Mouse (Mus musculus) yolk sac, embryonic 10.5 days (tissue): Measurements from ENCODE around the gene Tspan5.

ENCODE experiments used
- DNase-seq: peaks from one replicate; pipeline ENCODE4 v3.0.0-alpha.2; 2017; ENCODE audit warnings: low spot score

Gene Tspan5

DNA sequence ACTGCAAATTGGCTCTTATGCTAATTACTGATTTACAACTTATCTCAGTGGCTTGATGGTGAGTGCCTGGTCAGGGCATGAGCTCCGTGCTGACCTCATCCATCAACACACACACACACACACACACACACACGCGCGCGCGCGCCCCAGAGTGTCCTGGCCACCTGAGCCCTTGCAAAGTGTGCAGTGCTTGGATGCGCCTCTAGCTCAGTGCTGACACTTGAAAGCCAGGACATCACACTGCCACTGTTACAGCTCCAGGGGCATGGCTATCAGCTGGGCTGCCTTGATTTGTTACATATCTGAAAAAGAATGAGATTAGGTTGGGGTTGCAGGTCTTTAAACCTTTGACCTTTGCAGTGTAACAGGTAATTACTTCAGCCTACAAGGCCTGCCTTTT lies 109.9 kb downstream of the Tspan5 start:
- no peak for DNase-seq

DNA sequence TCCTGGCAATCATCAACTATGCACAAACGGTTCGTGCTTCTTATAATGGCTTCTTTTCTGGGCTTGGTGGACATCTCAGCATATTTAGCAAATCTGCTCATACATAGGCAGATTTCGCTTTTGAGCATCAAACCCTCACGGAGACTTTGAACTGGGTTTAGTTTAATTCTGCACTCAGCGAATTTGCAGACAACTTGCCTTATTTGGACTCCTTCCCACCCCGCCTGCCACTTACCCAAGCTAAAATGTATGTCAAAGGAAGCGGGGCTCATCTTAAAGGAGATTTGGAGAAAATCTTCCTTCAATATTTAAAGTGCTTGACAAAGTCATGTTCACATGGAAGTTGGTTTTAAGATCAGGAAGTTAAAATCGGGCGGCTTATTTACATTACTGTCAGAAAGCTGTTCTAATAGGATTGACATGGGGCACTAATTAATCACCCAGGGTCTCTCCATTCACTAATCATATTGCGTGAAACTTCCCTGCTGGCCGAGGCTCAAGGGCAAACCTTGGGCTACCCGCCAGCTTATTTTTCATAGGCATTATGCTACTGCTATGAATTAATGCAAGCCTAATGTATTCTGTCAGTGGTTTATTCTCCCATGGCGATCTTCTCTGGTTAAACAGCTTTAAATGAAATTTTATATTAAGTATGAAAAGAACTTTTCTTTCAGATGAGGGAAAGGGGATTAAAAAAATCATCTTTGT lies 111.1 kb downstream of the Tspan5 start:
- DNase-seq = no peak

DNA sequence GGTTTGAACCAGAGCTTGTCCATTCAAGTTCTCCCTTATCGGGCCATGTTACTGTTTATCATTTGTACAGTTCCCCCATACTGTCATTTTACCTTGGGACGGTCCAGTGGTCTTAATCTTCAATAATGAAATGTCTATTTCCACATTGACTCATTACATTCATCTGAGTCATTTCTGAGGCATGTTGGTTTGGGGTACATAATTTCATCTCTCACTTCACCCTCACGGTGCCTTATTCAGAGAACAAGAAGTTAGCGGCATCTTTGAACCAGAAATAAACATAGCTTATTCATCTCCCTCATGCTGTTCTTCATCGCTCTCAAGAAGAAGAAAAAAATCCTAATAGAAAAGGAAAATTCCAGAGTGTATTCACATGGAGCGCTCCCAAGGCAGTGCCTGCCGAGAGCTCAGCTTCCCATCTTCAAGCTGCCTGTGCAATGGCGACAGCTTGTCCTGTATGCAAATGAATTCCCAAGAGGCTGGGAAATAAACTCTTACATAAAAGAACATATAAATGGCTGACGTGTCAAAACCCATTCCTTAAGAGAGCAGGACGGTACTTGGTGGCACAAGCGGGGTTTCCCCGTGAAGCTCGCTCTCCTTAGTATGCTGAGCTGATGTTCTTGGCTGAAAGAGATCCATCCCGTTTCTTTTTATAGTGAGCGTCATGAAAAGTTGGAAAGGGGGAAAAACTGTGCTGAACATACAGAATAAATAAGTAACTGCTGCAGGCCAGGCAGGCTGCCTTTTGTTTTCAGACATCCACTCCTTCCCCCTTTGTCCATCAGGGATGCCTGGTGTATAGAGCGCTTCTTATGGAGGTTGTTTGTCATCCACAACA lies 112.2 kb downstream of the Tspan5 start:
- DNase-seq = no peak

DNA sequence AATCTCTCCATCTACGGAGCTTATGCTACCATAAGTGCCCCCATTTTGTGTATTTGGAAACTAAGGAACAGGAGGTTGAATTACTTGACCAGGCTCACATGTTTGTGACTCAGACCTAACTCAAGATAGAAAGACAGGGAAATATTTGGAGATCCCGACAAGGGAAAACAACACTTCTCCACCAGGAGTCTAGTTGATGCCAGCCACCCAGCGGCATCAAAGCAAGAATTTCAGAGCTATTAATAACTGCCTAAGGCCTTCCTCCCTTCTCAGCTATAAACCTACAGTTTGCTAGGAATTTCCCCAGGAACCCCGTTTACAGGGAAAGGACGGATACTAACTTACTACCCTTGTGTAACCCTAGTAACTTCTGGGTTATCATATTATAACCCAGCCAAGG lies 113.4 kb downstream of the Tspan5 start:
- DNase-seq = no peak

DNA sequence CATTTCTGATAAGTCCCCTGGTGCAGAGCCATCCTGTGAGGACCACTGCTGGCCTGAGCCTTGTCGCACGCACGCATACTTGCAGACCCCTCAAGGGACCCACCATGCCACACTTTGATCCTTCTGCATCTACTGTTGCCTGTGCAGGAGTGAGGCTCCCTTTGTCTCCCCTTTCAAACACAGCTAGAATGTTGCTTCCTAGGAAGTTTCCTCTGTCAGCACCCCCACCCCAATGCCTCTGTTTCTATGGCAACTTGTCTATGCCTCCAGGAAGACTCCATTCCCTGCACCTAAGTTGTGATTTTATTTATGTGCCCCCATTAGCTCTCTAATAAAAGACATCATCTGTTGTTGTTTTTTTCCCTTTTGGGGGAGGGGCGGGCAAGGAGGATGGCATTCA lies 115.0 kb downstream of the Tspan5 start:
- DNase-seq = no peak

DNA sequence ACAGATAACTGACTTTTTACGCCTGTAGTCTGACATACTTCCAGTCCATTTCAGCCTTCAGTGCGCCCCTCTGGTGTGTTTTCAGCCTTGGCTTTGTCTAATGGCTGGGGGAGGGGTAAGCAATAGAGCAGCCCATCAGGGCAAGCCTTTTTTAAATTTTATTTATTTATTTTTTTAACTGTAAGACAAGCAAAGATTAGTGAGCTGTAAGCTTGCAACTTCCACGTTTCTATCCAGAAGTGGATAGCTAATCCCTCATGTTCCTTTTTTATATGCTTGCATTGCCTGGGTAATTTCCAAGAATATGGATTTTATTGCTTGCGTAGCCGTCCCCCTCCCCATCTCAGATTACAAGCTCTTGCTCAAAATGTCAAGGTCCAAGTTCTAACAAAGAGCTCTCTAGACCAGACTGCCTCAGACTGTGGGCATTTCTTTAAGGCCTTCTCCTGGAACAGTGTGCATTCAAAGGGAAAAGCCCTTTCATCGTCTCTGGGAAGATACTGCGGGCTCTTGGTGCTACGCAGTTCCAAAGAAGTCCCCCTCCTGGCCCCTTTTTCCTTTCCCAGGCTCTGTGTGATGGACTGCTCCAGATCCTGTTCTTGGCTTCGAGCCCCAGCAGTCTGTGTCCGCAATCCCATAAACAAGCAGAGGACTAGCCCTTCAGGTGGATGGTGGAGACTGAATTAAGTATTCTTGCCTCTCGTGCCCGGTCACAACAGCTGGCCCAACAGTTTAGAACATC lies 116.0 kb downstream of the Tspan5 start:
- DNase-seq = no peak

DNA sequence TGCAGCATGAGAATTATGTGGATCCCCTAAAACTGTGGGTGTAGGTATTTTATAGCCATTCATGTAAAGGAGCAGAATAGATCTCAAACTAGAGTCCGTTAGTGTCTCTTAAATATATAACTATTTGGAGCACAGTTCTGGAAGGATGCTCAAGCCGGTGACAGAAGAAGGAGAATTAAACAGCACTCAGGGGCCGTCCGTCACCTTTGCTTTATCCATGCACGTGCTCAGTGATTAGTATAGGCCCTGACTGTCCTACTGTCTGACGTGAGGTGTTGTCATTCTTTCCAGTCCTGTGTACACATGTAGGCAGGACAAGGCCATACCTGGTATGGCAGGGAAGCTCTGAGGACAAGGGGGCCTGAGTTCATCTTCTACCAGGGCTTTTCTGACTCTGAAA lies 116.7 kb downstream of the Tspan5 start:
- DNase-seq = no peak

DNA sequence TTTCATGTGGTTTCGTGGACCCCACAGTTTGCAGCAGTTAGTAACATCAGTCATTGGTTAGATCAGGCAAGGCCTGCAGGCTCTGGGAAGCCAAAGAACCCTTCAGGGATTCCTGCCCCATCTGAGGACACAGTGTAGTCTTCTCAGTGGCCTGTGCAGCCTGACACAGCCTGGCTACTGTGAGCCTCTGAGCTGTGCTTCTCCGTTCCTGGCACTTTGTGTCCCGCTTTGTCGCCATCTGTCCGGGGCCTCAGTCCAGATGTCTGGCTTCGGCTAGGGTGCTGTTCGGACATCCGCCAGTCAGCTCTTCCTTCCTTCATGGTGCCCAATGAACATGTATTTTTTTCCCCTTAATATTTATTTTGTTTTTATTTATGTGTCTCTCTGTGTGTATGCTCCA lies 117.2 kb downstream of the Tspan5 start:
- no peak for DNase-seq

DNA sequence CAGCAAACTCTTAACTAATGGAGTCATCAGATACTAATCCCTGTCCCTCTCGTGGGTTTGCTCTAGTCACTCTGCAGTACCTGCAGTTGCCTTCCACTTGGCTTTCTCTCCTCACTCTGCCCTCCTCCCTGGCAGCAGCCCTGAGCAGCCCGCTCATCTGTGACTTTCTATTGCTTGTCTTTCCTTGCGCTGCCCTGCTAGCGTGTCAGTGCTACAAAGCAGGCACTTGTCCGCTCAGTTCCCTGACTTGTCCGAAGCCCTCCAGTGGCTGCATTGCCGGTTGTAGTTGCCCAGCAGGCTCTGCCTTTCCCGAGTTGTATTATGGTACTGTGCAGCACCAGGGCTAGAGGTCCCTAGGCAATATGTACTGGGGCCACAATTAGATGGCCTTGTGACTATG lies 117.7 kb downstream of the Tspan5 start:
- DNase-seq = no peak

DNA sequence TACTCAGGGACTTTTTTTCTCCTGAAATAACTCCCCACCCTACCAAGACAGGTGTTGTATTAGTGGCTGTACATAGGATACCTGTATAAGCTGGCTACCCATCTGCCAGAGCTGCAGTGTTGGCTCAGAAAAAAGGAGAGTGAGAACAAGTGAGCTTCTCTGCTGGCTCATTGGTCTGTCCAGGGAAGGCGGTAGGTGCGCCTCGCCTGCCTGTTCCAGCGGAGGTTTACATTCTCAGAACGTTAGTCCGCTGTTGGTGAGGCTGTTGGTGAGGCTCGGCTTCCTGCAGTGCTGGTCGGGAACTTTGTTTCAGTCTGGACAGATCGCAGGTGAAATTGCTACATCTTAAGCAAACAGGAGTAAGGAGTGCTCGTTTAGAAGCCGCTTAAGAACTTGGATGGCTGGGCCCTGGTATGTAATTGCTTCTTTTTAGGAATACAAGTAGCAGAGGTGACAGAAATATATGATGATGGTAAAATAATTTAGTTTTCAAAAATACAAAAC lies 118.3 kb downstream of the Tspan5 start:
- DNase-seq = no peak

DNA sequence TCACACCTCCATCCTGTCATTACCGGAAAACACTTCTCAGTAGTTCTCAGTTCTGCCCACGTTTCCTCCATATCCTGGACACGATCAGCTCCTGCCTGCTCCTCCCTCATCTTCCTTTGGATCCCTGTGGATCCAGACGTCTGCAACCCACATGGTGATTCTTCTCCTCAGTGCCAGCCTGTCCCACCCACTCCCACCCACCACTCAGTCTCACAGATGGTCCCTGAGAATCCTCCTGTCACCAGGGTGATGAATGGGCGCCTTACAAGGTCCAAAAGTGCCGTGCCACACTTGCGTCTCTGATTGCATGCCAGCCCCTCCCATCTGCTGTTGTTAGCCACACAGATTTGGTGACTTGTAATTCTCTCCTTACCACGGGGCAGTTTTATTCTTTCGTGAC lies 119.0 kb downstream of the Tspan5 start:
- DNase-seq = no peak

DNA sequence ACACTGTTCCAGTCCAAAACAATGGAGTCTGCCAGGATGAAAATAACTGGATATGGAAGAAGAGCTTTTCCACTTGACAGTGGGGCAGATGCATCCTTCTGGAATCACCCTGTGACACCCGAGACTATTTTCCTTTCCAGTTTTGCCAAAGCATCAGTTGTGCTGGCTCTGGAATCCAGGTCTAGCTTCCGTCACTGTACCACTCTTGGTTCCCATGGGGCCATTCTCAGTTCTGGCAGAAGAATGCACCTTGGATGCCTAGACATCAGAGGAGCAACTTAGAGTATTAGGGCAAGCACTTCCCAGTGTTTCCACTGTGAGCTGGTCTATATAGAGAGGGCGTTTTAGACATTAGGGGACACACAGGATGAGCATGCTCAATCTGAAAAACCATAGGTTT lies 119.6 kb downstream of the Tspan5 start:
- no peak for DNase-seq

DNA sequence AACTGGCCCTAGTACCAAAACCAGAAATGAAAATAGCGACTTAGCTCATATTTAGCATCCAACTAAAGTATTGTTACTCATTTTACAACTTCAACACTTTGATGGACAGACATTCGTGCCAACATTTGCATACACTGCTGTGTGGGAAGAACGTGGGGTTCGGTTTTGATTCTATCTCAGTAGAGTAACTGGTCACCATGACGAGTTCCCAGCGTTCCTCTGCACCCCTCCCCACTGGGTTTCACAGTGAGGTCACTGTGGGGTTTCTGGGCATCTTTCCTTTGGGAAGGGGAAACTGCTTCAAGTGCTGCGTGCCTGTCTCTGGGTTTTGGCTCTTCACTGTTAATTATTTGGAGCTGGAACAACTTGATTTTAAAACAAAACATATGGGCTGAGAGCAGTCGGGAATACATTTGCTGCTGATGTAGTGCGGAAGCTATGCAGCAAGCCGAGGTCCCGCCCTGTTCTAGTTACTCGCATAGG lies 122.2 kb downstream of the Tspan5 start:
- no peak for DNase-seq

DNA sequence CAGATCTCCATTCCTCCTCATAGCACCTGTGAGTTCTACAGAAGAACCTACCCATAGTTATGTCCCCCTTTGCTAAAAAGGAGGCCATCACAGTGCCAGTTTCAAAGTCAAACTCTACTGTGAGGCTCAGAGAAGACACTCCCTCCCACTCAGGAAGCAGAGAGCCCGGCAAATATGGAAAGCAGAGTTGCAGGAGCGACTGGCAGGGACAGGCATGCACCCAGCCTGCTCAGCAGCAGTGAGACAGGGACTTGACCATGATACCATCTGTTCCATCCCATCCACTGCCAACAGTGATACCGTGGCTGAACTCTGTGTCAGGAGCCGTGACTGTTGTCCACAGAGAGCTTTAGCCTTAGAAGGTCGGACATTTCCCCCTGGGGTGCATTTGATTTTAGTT lies 123.3 kb downstream of the Tspan5 start:
- DNase-seq = no peak

DNA sequence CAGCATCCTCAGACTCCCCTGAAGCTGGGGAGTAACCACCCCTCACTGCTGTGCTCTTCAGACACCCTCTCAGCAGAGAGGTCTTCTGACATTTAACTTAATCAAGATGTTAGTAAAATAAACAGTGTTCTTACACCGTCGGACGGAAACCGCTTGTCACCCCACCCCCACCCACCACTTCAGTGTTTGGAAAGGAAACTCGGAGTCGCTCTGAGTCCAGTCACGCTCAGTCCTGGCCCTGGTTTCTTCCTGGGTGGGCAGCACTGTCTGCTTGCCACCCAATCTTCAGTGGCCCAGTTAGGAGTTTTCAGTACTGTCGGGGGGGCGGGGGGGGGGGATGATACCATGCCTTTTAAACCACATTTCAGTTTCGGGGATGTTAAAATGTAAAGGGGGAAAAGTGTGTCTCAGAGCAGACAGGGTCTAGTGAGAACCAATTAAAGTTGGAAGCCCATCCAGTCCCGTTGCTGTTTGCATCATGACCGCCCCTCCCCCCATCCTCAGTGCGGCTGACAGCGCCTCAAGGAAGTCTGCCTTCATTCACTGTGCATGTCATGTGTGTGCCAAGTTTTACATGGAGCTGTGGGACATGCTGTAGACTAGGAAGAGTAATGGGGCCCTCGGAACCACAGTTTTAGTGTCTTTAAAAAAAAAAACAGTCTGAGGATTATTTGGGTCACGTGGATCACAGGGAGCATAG lies 125.3 kb downstream of the Tspan5 start:
- DNase-seq = no peak

DNA sequence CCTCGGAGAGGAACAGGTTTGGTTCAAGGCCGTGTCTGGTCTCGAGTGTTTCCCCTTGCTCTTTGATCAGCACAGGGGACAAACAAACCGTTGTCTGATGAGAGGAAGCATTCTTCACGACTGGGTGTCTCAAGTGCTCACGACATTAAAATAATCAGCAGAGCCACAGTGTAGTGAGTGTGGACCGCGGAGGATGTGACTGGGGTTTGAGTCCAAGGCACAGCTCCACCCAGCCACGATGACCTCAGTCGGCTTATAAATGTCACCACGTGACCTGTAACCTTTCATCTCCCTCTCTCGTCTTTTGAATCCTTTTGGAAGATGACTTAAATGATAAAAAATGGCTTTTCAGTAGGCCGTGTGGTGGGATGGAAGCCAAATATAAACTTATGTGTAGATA lies 126.4 kb downstream of the Tspan5 start:
- no peak for DNase-seq

DNA sequence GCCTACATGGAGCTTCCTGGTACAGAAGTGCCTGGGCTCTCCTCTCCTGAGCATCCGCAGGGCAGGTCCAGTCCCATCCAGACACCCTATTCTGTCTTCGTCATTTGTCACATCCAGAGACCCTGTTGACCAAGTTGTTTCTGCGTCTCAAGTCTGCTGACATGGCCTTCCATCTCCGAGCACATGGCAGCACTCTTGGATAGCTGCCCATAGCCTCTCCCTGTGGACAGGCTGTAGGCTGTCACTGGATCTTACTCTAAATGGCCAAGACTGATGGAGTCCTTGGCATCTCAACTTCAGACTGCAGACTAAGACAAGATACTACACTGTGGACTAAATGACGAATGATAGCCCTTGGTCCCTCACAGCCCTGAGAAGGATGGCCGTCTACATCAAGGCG lies 133.3 kb downstream of the Tspan5 start:
- DNase-seq = no peak

DNA sequence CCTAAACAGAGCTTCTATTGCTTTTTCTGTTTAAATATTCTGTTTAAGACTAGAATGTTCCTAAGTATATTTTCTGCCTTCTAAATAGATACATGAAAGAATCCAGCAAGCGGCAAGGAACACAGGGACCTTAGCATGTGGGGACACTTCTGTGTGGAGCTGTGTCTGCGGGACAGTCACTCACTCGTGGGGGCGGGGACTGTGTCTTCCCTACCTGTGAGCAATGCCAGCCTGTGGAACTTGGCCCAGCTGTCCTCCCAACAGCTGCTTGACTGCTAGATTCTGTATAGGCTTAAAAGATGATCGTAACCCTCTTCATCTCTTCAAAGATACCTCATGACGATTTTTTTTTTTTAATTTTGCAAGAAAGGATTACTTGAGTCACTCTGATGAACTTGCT lies 133.9 kb downstream of the Tspan5 start:
- DNase-seq = no peak

DNA sequence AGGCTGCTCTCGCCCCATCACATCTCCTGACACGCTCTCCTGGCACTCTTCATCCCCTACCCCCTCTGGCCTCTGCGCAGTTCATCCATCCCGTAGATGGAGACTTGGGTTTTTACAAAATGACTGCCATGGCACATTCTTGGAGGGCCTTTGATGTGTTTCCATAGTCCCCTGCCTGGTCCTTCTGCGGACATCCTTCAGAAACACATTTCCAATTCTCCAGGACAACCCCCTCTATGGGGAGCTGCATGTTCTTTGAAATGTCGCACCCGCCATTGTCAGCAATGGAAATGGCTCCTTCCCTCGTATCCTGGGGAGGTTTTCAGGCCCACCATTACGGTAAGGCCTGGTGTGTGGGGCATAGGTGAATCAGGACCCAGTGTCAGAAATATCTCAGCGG lies 134.4 kb downstream of the Tspan5 start:
- DNase-seq = no peak

DNA sequence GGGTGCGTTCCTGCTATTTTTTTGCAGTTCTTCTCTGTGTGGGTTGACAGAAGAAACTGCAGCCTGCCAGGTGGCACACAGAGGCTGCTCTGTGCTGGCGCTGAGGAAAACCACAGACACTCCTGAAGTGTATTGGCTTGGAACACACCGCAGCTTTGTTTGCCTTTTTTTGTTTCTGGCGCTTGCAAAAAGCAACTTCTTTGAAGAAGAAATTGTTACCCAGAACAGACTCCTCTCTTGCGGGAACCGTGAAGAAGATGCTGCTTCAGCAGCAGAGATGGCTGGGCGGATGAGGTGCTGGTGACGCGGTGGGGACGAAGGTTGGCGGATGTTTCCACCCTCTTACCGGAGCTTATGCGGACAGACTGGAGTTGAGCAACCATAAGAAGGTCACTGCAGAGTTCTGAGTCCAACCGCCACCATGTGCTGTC lies 135.0 kb downstream of the Tspan5 start:
- DNase-seq = peak; percentile 72

DNA sequence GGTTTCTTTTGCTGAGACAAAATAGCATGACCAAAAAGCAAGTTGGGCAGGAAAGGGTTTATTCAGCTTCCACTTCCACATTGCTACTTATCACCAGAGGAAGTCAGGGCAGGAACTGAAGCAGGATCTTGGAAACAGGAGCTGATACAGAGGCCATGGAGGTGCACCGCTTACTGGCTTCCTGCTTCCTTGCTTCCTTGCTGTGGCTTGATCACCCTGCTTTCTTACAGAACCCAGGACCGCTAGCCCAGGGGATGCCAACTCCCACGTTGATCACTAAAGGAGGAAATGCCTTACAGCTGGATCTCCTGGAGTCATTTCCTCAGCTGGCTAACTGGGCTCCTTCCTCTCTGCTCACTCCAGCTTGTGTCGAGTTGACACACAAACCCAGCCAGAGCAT lies 135.7 kb downstream of the Tspan5 start:
- no peak for DNase-seq
